Mouse (Mus musculus): ENCODE measurements around the gene Nt5dc3. TPM values are rescaled to one million over a fixed set of nuclear protein-coding genes. Genes with fewer than 3 reads are reported as not detected.

Gene Nt5dc3
- total and polyA plus RNA-seq, 3 experiments = 4.6 to 15.9 (median 6.5) TPM

- no peaks in the 10 kb centered on the region for H3K9me3 ChIP-seq (replicated peaks; ENCODE audit: low read length)
- H3K4me1 ChIP-seq (ENCODE audit: control insufficient read depth in 1 of 2, insufficient read depth in 2 of 2) = peaks cover 2 to 14% of the 10 kb centered on the region in 2 experiments; a peak in 1 of 4 replicates
- H3K36me3 ChIP-seq (replicated peaks in 1 of 2; ENCODE audit: control insufficient read depth in 1 of 2, insufficient read depth in 1 of 2, low read length in 1 of 2) = peaks cover 0 to 5% of the 10 kb centered on the region in 2 experiments
- no peak for DNase-seq (ENCODE audit: extremely low read depth)
- in situ Hi-C loops (cut with MboI; ENCODE audit: low pct_ligation_motif_present, low pct_unique_long_range_greater_than_20kb, low sequenced_read_pairs) = no loop called here
- no peaks in the 10 kb centered on the region for H3K27me3 ChIP-seq (replicated peaks)
- H3K9ac ChIP-seq (ENCODE audit: insufficient read depth, low read depth) = no peak overlapping the region
- no peak overlapping the region for H3K4me2 ChIP-seq (ENCODE audit: insufficient read depth, low read depth, poor library complexity, severe bottlenecking)
- TF ChIP-seq TBP (conservative IDR thresholded peaks at IDR 0.05; ENCODE audit: low read depth, low read length) (no peak), KAT2A (IDR thresholded peaks at IDR 0.05; ENCODE audit: insufficient replicate concordance, low read length) (no peak), ZNF384 (IDR thresholded peaks at IDR 0.05; ENCODE audit: low read depth, low read length) (no peak), BHLHE40 (IDR thresholded peaks at IDR 0.05; ENCODE audit: low read depth, low read length) (no peak), MEF2A (IDR thresholded peaks at IDR 0.05; ENCODE audit: borderline replicate concordance, low read depth, low read length) (no peak), ZKSCAN1 (IDR thresholded peaks at IDR 0.05; ENCODE audit: borderline replicate concordance, low read depth, low read length) (no peak), ETS1 (conservative IDR thresholded peaks at IDR 0.05; ENCODE audit: low read depth, low read length) (no peak), USF2 (conservative IDR thresholded peaks at IDR 0.05; ENCODE audit: low read depth, low read length) (no peak), IRF4 (IDR thresholded peaks at IDR 0.05; ENCODE audit: low read depth, low read length) (no peak), USF1 (IDR thresholded peaks at IDR 0.05; ENCODE audit: low read depth, low read length) (no peak), HCFC1 (IDR thresholded peaks at IDR 0.05; ENCODE audit: low read depth, low read length) (no peak)
- no peaks in the 10 kb centered on the region for H3K79me2 ChIP-seq (replicated peaks; ENCODE audit: control insufficient read depth, extremely low read depth, insufficient read depth, poor library complexity, severe bottlenecking)
- no peak overlapping the region for H3K4me3 ChIP-seq (replicated peaks in 1 of 3; ENCODE audit: low read depth in 2 of 3, low read length in 2 of 3, poor library complexity in 1 of 3)
- dilution Hi-C loops (cut with MboI; ENCODE audit: extremely low pct_ligation_motif_present, extremely low pct_unique_long_range_greater_than_20kb, low sequenced_read_pairs) = no loop called here
- H3K27ac ChIP-seq (ENCODE audit: insufficient read depth, low read depth) = no peak overlapping the region
Observed at GRCm38 (mm10) chr10:86849508-86849907, 70.7 kb downstream of the Nt5dc3 start.

GRCm38 (mm10) chr10:86852160-86852559, 73.4 kb downstream of the Nt5dc3 start:
- Histone ChIP-seq H3K36me3 (replicated peaks in 1 of 2; ENCODE audit: control insufficient read depth in 1 of 2, insufficient read depth in 1 of 2, low read length in 1 of 2) (no peaks in the 10 kb centered on the region), H3K79me2 (replicated peaks; ENCODE audit: control insufficient read depth, extremely low read depth, insufficient read depth, poor library complexity, severe bottlenecking) (no peaks in the 10 kb centered on the region), H3K27me3 (replicated peaks) (no peaks in the 10 kb centered on the region), H3K9me3 (replicated peaks; ENCODE audit: low read length) (no peaks in the 10 kb centered on the region), H3K4me3 (replicated peaks in 1 of 3; ENCODE audit: low read depth in 2 of 3, low read length in 2 of 3, poor library complexity in 1 of 3) (no peak overlapping the region), H3K4me2 (ENCODE audit: insufficient read depth, low read depth, poor library complexity, severe bottlenecking) (no peak overlapping the region), H3K4me1 (ENCODE audit: control insufficient read depth in 1 of 2, insufficient read depth in 2 of 2) (peaks cover 2 to 8% of the 10 kb centered on the region in 2 experiments; a peak in 1 of 4 replicates), H3K27ac (ENCODE audit: insufficient read depth, low read depth) (no peak overlapping the region), H3K9ac (ENCODE audit: insufficient read depth, low read depth) (no peak overlapping the region)
- no peak for DNase-seq (ENCODE audit: extremely low read depth)
- TF ChIP-seq RAD21 (IDR thresholded peaks at IDR 0.05; ENCODE audit: low read depth, low read length) (no peak), EP300 (IDR thresholded peaks at IDR 0.05; ENCODE audit: low read length) (no peak), HCFC1 (IDR thresholded peaks at IDR 0.05; ENCODE audit: low read depth, low read length) (no peak), CHD2 (IDR thresholded peaks at IDR 0.05; ENCODE audit: low read length) (no peak), BHLHE40 (IDR thresholded peaks at IDR 0.05; ENCODE audit: low read depth, low read length) (no peak), KAT2A (IDR thresholded peaks at IDR 0.05; ENCODE audit: insufficient replicate concordance, low read length) (no peak), NELFE (IDR thresholded peaks at IDR 0.05; ENCODE audit: low read depth, low read length) (no peak), POLR2AphosphoS2 (IDR thresholded peaks at IDR 0.05; ENCODE audit: low read depth, low read length) (no peak), RCOR1 (conservative IDR thresholded peaks at IDR 0.05; ENCODE audit: low read depth, low read length) (no peak), ZKSCAN1 (IDR thresholded peaks at IDR 0.05; ENCODE audit: borderline replicate concordance, low read depth, low read length) (no peak), USF2 (conservative IDR thresholded peaks at IDR 0.05; ENCODE audit: low read depth, low read length) (no peak), SIN3A (IDR thresholded peaks at IDR 0.05; ENCODE audit: low read length) (no peak)
- dilution Hi-C loops (cut with MboI; ENCODE audit: extremely low pct_ligation_motif_present, extremely low pct_unique_long_range_greater_than_20kb, low sequenced_read_pairs) = no loop called here
- in situ Hi-C loops (cut with MboI; ENCODE audit: low pct_ligation_motif_present, low pct_unique_long_range_greater_than_20kb, low sequenced_read_pairs) = no loop called here
